Mouse (Mus musculus): Measurements from ENCODE around the gene Babam2. TPM values are rescaled to one million over a fixed set of nuclear protein-coding genes. Genes with fewer than 3 reads are reported as not detected.

Gene Babam2
- polyA plus RNA-seq, 1 experiment from 2014 or later: 90.2 TPM

GRCm38 (mm10) chr5:32066839-32067238, 369.4 kb downstream of the Babam2 start:
- Histone ChIP-seq H3K9me3 (replicated peaks; ENCODE audit: low read length) (no peaks in the 10 kb centered on the region), H3K4me3 (replicated peaks; ENCODE audit: low read depth, low read length) (no peak overlapping the region), H3K27ac (no peak overlapping the region), H3K9ac (ENCODE audit: low read depth, low read length) (no peak overlapping the region), H3K4me1 (replicated peaks; ENCODE audit: insufficient read depth, low read length) (0 out of 2 replicates have a peak, but pooled peaks cover 3% of the 10 kb centered on the region), H3K27me3 (ENCODE audit: insufficient read depth, low read length) (no peaks in the 10 kb centered on the region), H3K4me2 (ENCODE audit: low read length) (no peak overlapping the region), H3K36me3 (ENCODE audit: insufficient read depth, low read length) (no peaks in the 10 kb centered on the region)
- DNase-seq (ENCODE audit: low spot score): no peak
- no peak for ATAC-seq (replicated peaks; ENCODE audit: low FRiP score, low read depth)
- no peak for TF ChIP-seq CTCF (IDR thresholded peaks at IDR 0.05; ENCODE audit: low read depth)
- WGBS: 85% methylated on average over 2 of the region's 2 CpGs

GRCm38 (mm10) chr5:32068616-32069015, 371.1 kb downstream of the Babam2 start:
- DNase-seq (ENCODE audit: low spot score) (no peak), ATAC-seq (replicated peaks; ENCODE audit: low FRiP score, low read depth) (no peak)
- TF ChIP-seq CTCF (IDR thresholded peaks at IDR 0.05; ENCODE audit: low read depth): no peak
- Histone ChIP-seq H3K27me3 (ENCODE audit: insufficient read depth, low read length) (no peaks in the 10 kb centered on the region), H3K9ac (ENCODE audit: low read depth, low read length) (no peak overlapping the region), H3K27ac (no peak overlapping the region), H3K9me3 (replicated peaks; ENCODE audit: low read length) (no peaks in the 10 kb centered on the region), H3K4me3 (replicated peaks; ENCODE audit: low read depth, low read length) (no peak overlapping the region), H3K36me3 (ENCODE audit: insufficient read depth, low read length) (no peaks in the 10 kb centered on the region), H3K4me2 (ENCODE audit: low read length) (no peak overlapping the region), H3K4me1 (replicated peaks; ENCODE audit: insufficient read depth, low read length) (0 out of 2 replicates have a peak, but pooled peaks cover 3% of the 10 kb centered on the region)
- 55% methylated on average over 3 of the region's 3 CpGs for WGBS

GRCm38 (mm10) chr5:32069096-32069495, 371.6 kb downstream of the Babam2 start:
- Histone ChIP-seq H3K36me3 (ENCODE audit: insufficient read depth, low read length) (no peaks in the 10 kb centered on the region), H3K27me3 (ENCODE audit: insufficient read depth, low read length) (no peaks in the 10 kb centered on the region), H3K9ac (ENCODE audit: low read depth, low read length) (no peak overlapping the region), H3K4me2 (ENCODE audit: low read length) (no peak overlapping the region), H3K9me3 (replicated peaks; ENCODE audit: low read length) (no peaks in the 10 kb centered on the region), H3K27ac (no peak overlapping the region), H3K4me1 (replicated peaks; ENCODE audit: insufficient read depth, low read length) (0 out of 2 replicates have a peak, but pooled peaks cover 3% of the 10 kb centered on the region), H3K4me3 (replicated peaks; ENCODE audit: low read depth, low read length) (no peak overlapping the region)
- no peak for TF ChIP-seq CTCF (IDR thresholded peaks at IDR 0.05; ENCODE audit: low read depth)
- WGBS: 81% methylated on average over 4 of the region's 4 CpGs
- no peak for ATAC-seq (replicated peaks; ENCODE audit: low FRiP score, low read depth)
- DNase-seq (ENCODE audit: low spot score): no peak

- WGBS: 73% methylated on average over 10 of the region's 10 CpGs
- Histone ChIP-seq H3K4me3 (replicated peaks; ENCODE audit: low read depth, low read length) (no peak overlapping the region), H3K4me1 (replicated peaks; ENCODE audit: insufficient read depth, low read length) (0 out of 2 replicates have a peak, but pooled peaks cover 3% of the 10 kb centered on the region), H3K9me3 (replicated peaks; ENCODE audit: low read length) (no peaks in the 10 kb centered on the region), H3K4me2 (ENCODE audit: low read length) (no peak overlapping the region), H3K9ac (ENCODE audit: low read depth, low read length) (no peak overlapping the region), H3K27ac (no peak overlapping the region), H3K36me3 (ENCODE audit: insufficient read depth, low read length) (no peaks in the 10 kb centered on the region), H3K27me3 (ENCODE audit: insufficient read depth, low read length) (no peaks in the 10 kb centered on the region)
- TF ChIP-seq CTCF (IDR thresholded peaks at IDR 0.05; ENCODE audit: low read depth): no peak
- no peak for ATAC-seq (replicated peaks; ENCODE audit: low FRiP score, low read depth)
- DNase-seq (ENCODE audit: low spot score): no peak
Measured at GRCm38 (mm10) chr5:32069566-32070169, 372.2 kb downstream of the Babam2 start.

GRCm38 (mm10) chr5:32070781-32071180, 373.3 kb downstream of the Babam2 start:
- H3K9me3 ChIP-seq (replicated peaks; ENCODE audit: low read length): no peaks in the 10 kb centered on the region
- H3K27me3 ChIP-seq (ENCODE audit: insufficient read depth, low read length): no peaks in the 10 kb centered on the region
- WGBS: 88% methylated on average over 3 of the region's 3 CpGs
- ATAC-seq (replicated peaks; ENCODE audit: low FRiP score, low read depth) (no peak), DNase-seq (ENCODE audit: low spot score) (no peak)
- no peak overlapping the region for H3K4me2 ChIP-seq (ENCODE audit: low read length)
- no peak overlapping the region for H3K27ac ChIP-seq
- H3K36me3 ChIP-seq (ENCODE audit: insufficient read depth, low read length): no peaks in the 10 kb centered on the region
- no peak overlapping the region for H3K9ac ChIP-seq (ENCODE audit: low read depth, low read length)
- H3K4me1 ChIP-seq (replicated peaks; ENCODE audit: insufficient read depth, low read length): no peaks in the 10 kb centered on the region
- no peak overlapping the region for H3K4me3 ChIP-seq (replicated peaks; ENCODE audit: low read depth, low read length)
- no peak for TF ChIP-seq CTCF (IDR thresholded peaks at IDR 0.05; ENCODE audit: low read depth)

GRCm38 (mm10) chr5:32071314-32071713, 373.8 kb downstream of the Babam2 start:
- H3K36me3 ChIP-seq (ENCODE audit: insufficient read depth, low read length): no peaks in the 10 kb centered on the region
- ATAC-seq (replicated peaks; ENCODE audit: low FRiP score, low read depth): no peak
- no peak overlapping the region for H3K4me3 ChIP-seq (replicated peaks; ENCODE audit: low read depth, low read length)
- no peak overlapping the region for H3K27ac ChIP-seq
- no peaks in the 10 kb centered on the region for H3K27me3 ChIP-seq (ENCODE audit: insufficient read depth, low read length)
- no peaks in the 10 kb centered on the region for H3K4me1 ChIP-seq (replicated peaks; ENCODE audit: insufficient read depth, low read length)
- no peak overlapping the region for H3K4me2 ChIP-seq (ENCODE audit: low read length)
- no peak for DNase-seq (ENCODE audit: low spot score)
- H3K9me3 ChIP-seq (replicated peaks; ENCODE audit: low read length): no peaks in the 10 kb centered on the region
- TF ChIP-seq CTCF (IDR thresholded peaks at IDR 0.05; ENCODE audit: low read depth): peak; percentile 7; the same call in 1 of the 2 replicates
- no peak overlapping the region for H3K9ac ChIP-seq (ENCODE audit: low read depth, low read length)
- WGBS: 48% methylated on average over 4 of the region's 4 CpGs

GRCm38 (mm10) chr5:32071824-32072223, 374.3 kb downstream of the Babam2 start:
- no peaks in the 10 kb centered on the region for H3K4me1 ChIP-seq (replicated peaks; ENCODE audit: insufficient read depth, low read length)
- no peak overlapping the region for H3K4me3 ChIP-seq (replicated peaks; ENCODE audit: low read depth, low read length)
- 91% methylated on average over 5 of the region's 5 CpGs for WGBS
- H3K27me3 ChIP-seq (ENCODE audit: insufficient read depth, low read length): no peaks in the 10 kb centered on the region
- H3K9me3 ChIP-seq (replicated peaks; ENCODE audit: low read length): no peaks in the 10 kb centered on the region
- TF ChIP-seq CTCF (IDR thresholded peaks at IDR 0.05; ENCODE audit: low read depth): no peak
- ATAC-seq (replicated peaks; ENCODE audit: low FRiP score, low read depth): no peak
- H3K27ac ChIP-seq: no peak overlapping the region
- no peaks in the 10 kb centered on the region for H3K36me3 ChIP-seq (ENCODE audit: insufficient read depth, low read length)
- no peak overlapping the region for H3K4me2 ChIP-seq (ENCODE audit: low read length)
- no peak for DNase-seq (ENCODE audit: low spot score)
- no peak overlapping the region for H3K9ac ChIP-seq (ENCODE audit: low read depth, low read length)
